Mouse (Mus musculus): ENCODE results near the gene Serinc5.
A peak's percentile ranks its signal among the peaks of the same experiment; 100 is the strongest.

The Serinc5 gene

GRCm38 (mm10) chr13:92706342-92707061 is 95.6 kb downstream of the Serinc5 start:
- no peak for DNase-seq

- DNase-seq, result no peak
Observed at GRCm38 (mm10) chr13:92707941-92708340, 97.0 kb downstream of the Serinc5 start.

- DNase-seq, result no peak
Observed at GRCm38 (mm10) chr13:92708466-92708865, 97.6 kb downstream of the Serinc5 start.

GRCm38 (mm10) chr13:92709535-92709934 is 98.6 kb downstream of the Serinc5 start:
- no peak for DNase-seq

GRCm38 (mm10) chr13:92710361-92710760 is 99.5 kb downstream of the Serinc5 start:
- no peak for DNase-seq

GRCm38 (mm10) chr13:92711821-92712220 is 100.9 kb downstream of the Serinc5 start:
- DNase-seq, result no peak

GRCm38 (mm10) chr13:92712619-92713018 is 101.7 kb downstream of the Serinc5 start:
- DNase-seq, result no peak

- no peak for DNase-seq
Observed at GRCm38 (mm10) chr13:92717851-92718665, 107.2 kb downstream of the Serinc5 start.

GRCm38 (mm10) chr13:92721006-92721405 is 110.1 kb downstream of the Serinc5 start:
- DNase-seq, result no peak

GRCm38 (mm10) chr13:92722389-92722788 is 111.5 kb downstream of the Serinc5 start:
- DNase-seq, result no peak

GRCm38 (mm10) chr13:92729811-92730210 is 118.9 kb downstream of the Serinc5 start:
- DNase-seq, result no peak

GRCm38 (mm10) chr13:92731811-92732210 is 120.9 kb downstream of the Serinc5 start:
- no peak for DNase-seq

GRCm38 (mm10) chr13:92732836-92733235 is 121.9 kb downstream of the Serinc5 start:
- no peak for DNase-seq

- peak; percentile 83 for DNase-seq
Observed at GRCm38 (mm10) chr13:92733252-92733651, 122.4 kb downstream of the Serinc5 start.

GRCm38 (mm10) chr13:92733741-92734140 is 122.8 kb downstream of the Serinc5 start:
- peak; percentile 1 for DNase-seq

- DNase-seq, result no peak
Observed at GRCm38 (mm10) chr13:92735693-92736092, 124.8 kb downstream of the Serinc5 start.

GRCm38 (mm10) chr13:92736516-92737300 is 125.8 kb downstream of the Serinc5 start:
- peak; percentile 2 for DNase-seq

- DNase-seq, result peak; percentile 2
Observed at GRCm38 (mm10) chr13:92738821-92739220, 127.9 kb downstream of the Serinc5 start.

GRCm38 (mm10) chr13:92739858-92740257 is 129.0 kb downstream of the Serinc5 start:
- no peak for DNase-seq

GRCm38 (mm10) chr13:92740671-92741270 is 129.9 kb downstream of the Serinc5 start:
- peak; percentile 40 for DNase-seq

GRCm38 (mm10) chr13:92742886-92743285 is 132.0 kb downstream of the Serinc5 start:
- DNase-seq, result peak; percentile 24

GRCm38 (mm10) chr13:92743337-92743736 is 132.4 kb downstream of the Serinc5 start:
- peak; percentile 86 for DNase-seq
